Mouse (Mus musculus): ENCODE measurements around the gene Nxf3.
A peak's percentile ranks its signal among the peaks of the same experiment; 100 is the strongest.
"Not testable (repeated sequence)": the region's sequence is repeated elsewhere in the genome, so short reads cannot be mapped to it uniquely, and the experiment has no call there.

The Nxf3 gene

GRCm38 (mm10) chrX:136085155-136085554 lies at the start of gene Nxf3:
Nxf3 (minus strand) TSS chrX:136085255.
- DNase-seq (ENCODE audit: low spot score in 2 of 2): no peak

- DNase-seq (ENCODE audit: low spot score in 2 of 2): peak in 1 of 2 experiments; percentile 60
Observed at GRCm38 (mm10) chrX:136127744-136128064, 42.6 kb upstream of the Nxf3 start.

GRCm38 (mm10) chrX:136127038-136127743 lies 42.1 kb upstream of the Nxf3 start:
- no peak for DNase-seq (ENCODE audit: low spot score in 2 of 2)

GRCm38 (mm10) chrX:136115419-136115961 lies 30.4 kb upstream of the Nxf3 start:
- DNase-seq (ENCODE audit: low spot score in 2 of 2): peak; percentile 38 to 58

- DNase-seq (ENCODE audit: low spot score in 2 of 2): no peak
Observed at GRCm38 (mm10) chrX:136115015-136115414, 30.0 kb upstream of the Nxf3 start.

GRCm38 (mm10) chrX:136107942-136108341 lies 22.9 kb upstream of the Nxf3 start:
- no peak for DNase-seq (ENCODE audit: low spot score in 2 of 2)

- no peak for DNase-seq (ENCODE audit: low spot score in 2 of 2)
Observed at GRCm38 (mm10) chrX:136104724-136105088, 19.7 kb upstream of the Nxf3 start.

- DNase-seq (ENCODE audit: low spot score in 2 of 2): no peak
Observed at GRCm38 (mm10) chrX:136104046-136104723, 19.1 kb upstream of the Nxf3 start.

GRCm38 (mm10) chrX:136094421-136094820 lies 9.4 kb upstream of the Nxf3 start:
- no peak for DNase-seq (ENCODE audit: low spot score in 2 of 2)

- no peak for DNase-seq (ENCODE audit: low spot score in 2 of 2)
Observed at GRCm38 (mm10) chrX:136092497-136093279, 7.6 kb upstream of the Nxf3 start.

- not testable (repeated sequence) for DNase-seq (ENCODE audit: low spot score in 2 of 2)
Observed at GRCm38 (mm10) chrX:136068020-136068419, 17.0 kb downstream of the Nxf3 start, which contains the start of gene Bex2. Bex2 (minus strand) TSS chrX:136068236.

GRCm38 (mm10) chrX:136067201-136067991 lies 17.7 kb downstream of the Nxf3 start:
- DNase-seq (ENCODE audit: low spot score in 2 of 2): not testable (repeated sequence)

- no peak for DNase-seq (ENCODE audit: low spot score in 2 of 2)
Observed at GRCm38 (mm10) chrX:136060698-136061097, 24.4 kb downstream of the Nxf3 start.

- DNase-seq (ENCODE audit: low spot score in 2 of 2): no peak
Observed at GRCm38 (mm10) chrX:136051219-136051618, 33.8 kb downstream of the Nxf3 start.

- DNase-seq (ENCODE audit: low spot score in 2 of 2): no peak
Observed at GRCm38 (mm10) chrX:136047528-136047927, 37.5 kb downstream of the Nxf3 start.

GRCm38 (mm10) chrX:136043726-136044125 lies 41.3 kb downstream of the Nxf3 start:
- no peak for DNase-seq (ENCODE audit: low spot score in 2 of 2)

- peak in 1 of 2 experiments; percentile 20 for DNase-seq (ENCODE audit: low spot score in 2 of 2)
Observed at GRCm38 (mm10) chrX:136032799-136033763, 52.0 kb downstream of the Nxf3 start, which contains the start of gene Arxes1. Arxes1 (plus strand) TSS chrX:136033367.

GRCm38 (mm10) chrX:136030331-136030730 lies 54.7 kb downstream of the Nxf3 start:
- DNase-seq (ENCODE audit: low spot score in 2 of 2): no peak

Data from urinary bladder, postnatal 4 days (tissue).